Mouse (Mus musculus) intestine, embryonic 15.5 days (tissue): ENCODE results near the gene Rnf2. TPM values are rescaled to one million over a fixed set of nuclear protein-coding genes. Genes with fewer than 3 reads are reported as not detected.
A peak's percentile ranks its signal among the peaks of the same experiment; 100 is the strongest.

Source experiments
- ATAC-seq: fragments of 200-750 bp; cut with Nextera tagmentation; 2 replicates; pipeline ENCODE4 v1.8.0; 2017; ENCODE audit warnings: moderate TSS enrichment, moderate library complexity
- H3K27ac ChIP-seq: fragments of 300-500 bp; sonication (generic); 2 replicates; pipeline ENCODE4 v1.5.1; 2015; ENCODE audit warnings: mild to moderate bottlenecking, inconsistent platforms
- H3K27me3 ChIP-seq: fragments of 300-500 bp; sonication (generic); replicated peaks from 2 replicates; pipeline ENCODE4 v1.6.1; 2015; ENCODE audit warnings: inconsistent platforms
- H3K36me3 ChIP-seq: fragments of 300-500 bp; sonication (generic); 2 replicates; pipeline ENCODE4 v1.6.1; 2015; ENCODE audit warnings: inconsistent platforms
- H3K4me1 ChIP-seq: fragments of 300-500 bp; sonication (generic); replicated peaks from 2 replicates; pipeline ENCODE4 v1.6.1; 2015; ENCODE audit warnings: inconsistent platforms
- H3K4me2 ChIP-seq: fragments of 300-500 bp; sonication (generic); replicated peaks from 2 replicates; pipeline ENCODE4 v1.6.1; 2015; ENCODE audit warnings: mild to moderate bottlenecking, inconsistent platforms
- H3K4me3 ChIP-seq: fragments of 300-500 bp; sonication (generic); replicated peaks from 2 replicates; pipeline ENCODE4 v1.5.1; 2015; ENCODE audit warnings: inconsistent platforms
- H3K9ac ChIP-seq: fragments of 300-500 bp; sonication (generic); 2 replicates; pipeline ENCODE4 v1.6.1; 2015; ENCODE audit warnings: inconsistent platforms
- H3K9me3 ChIP-seq: fragments of 300-500 bp; sonication (generic); 2 replicates; pipeline ENCODE4 v1.6.1; 2016; ENCODE audit warnings: inconsistent platforms
- WGBS: fragments of 180-500 bp; shearing (Covaris S2); methylation state at CpG from one replicate; pipeline ENCODE4 v1.1.7; 2015; 5-methylcytosine and 5-hydroxymethylcytosine counted together
- polyA plus RNA-seq: library from polyadenylated mRNA; unstranded; fragments of >200 nt; fragmentation: Nextera tagmentation; extraction: Ambion mirVana; gene quantifications from 2 replicates; pipeline ENCODE4 v1.2.1, GENCODE M21; 2015

Rnf2 gene
- polyA plus RNA-seq = 57.4 and 68.1 TPM in 2 replicates

DNA sequence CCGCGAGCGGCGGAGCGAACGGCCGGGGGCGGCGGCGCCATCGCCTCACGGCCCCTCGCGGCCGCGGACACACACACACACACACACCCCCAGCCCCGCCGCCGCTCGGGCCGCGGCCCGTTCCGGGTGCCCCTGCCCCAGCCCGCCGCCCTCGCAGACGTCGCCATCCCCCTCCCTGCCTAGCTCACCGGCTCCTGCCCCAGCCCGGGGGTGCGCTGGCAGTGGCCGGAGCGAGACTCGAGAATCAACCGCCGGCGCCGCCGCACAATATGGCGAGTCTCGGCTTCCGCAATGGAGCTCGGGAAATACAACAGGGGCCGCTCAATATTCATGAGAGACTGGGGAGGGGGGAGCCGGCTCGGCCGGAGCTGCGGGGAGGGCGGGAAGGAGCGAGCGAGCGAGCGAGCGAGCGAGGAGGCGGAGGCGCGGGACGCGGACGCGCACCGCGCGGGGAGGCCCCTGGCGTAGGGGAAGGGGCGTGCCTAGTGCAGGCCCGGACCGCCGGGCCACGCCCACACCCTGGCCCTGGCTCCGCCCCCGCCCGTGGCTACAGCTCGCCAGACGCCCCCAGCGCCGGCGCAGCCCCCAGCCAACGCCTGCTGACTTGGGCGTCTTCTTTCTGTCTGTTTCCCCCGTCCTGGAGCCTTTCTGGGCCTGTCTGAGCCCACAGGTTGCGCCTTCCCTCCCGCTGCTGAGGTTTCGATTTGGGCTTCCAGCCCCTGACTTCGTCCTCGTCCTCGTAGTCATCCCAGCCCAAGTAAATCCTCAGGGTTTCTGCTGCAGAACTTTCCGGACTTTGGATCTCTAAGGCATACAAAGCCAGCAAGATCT, at the start of gene Rnf2:
TSS of gene Rnf2 (minus strand) at position 425 of the 831 bp plus-strand sequence.
- 1% methylated on average over 70 of the region's 90 CpGs for WGBS
- Histone ChIP-seq H3K36me3 (no peaks in the 10 kb centered on the region), H3K9ac (peak within 1 kb of the TSS; percentile 98), H3K4me1 (peaks cover 12% of the 10 kb centered on the region), H3K27me3 (no peaks in the 10 kb centered on the region), H3K27ac (peak within 1 kb of the TSS; percentile 99), H3K4me2 (peak within 1 kb of the TSS; percentile 65), H3K9me3 (no peaks in the 10 kb centered on the region), H3K4me3 (peak within 1 kb of the TSS; percentile 96)
- ATAC-seq = peak; percentile 97

DNA sequence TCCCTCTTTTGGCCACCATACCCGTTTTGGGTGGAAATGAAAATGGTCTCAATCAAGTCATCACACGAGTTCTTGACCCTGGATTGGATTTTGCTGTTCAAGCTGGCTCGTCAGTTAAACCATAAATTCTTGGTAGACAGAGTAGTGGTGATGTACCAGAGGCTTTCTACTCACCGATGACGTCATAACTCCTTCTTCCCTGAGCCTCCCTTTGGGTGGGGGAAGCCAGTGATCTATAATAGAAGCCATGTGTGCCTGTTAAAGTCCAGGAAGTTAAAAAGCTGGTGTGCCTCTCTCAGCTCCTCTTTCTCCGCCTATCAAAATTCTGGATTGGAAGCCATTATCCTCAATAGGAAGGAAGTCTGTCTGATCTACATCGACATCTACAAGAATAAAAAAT, 49.0 kb upstream of the Rnf2 start:
- no peak overlapping the region for H3K4me2 ChIP-seq
- H3K4me3 ChIP-seq = no peak overlapping the region
- ATAC-seq = no peak
- H3K36me3 ChIP-seq = no peaks in the 10 kb centered on the region
- no peaks in the 10 kb centered on the region for H3K4me1 ChIP-seq
- no peaks in the 10 kb centered on the region for H3K9me3 ChIP-seq
- no peak overlapping the region for H3K27ac ChIP-seq
- H3K27me3 ChIP-seq = no peaks in the 10 kb centered on the region
- 71% methylated on average over 7 of the region's 7 CpGs for WGBS
- no peak overlapping the region for H3K9ac ChIP-seq

DNA sequence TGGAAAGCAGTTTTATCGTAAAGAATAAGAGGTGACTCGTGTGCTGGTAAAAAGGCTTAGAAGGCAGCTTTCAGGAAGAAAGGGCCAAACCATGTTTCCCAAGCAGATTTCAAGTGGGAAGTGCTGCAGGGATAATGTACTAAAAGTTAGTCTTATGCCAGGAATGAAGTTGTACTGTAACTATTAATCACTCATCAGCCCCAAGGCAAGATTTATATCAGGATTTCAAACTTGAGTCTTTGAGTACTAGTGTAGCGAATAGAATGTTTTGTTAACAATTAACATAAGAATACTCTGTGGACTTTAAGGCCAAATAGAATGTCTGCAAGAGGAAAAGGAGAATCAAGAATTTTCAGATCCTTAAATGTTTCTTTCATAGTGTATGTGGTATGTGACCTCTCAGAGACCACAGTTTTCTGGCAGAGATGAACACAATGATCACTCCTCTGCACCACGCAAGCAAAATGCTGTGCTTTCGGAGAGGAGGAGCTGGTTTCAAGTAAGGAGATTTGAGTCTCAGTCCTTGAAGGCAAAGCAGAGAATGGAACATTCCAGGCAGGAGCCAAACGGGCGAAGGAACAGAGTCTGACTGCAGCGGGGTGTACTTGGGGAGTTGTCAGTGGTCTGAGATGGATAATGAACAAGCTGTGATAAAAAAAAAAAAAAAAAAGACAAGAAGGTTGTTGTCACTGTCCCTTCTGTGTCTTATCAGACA, 48.3 kb upstream of the Rnf2 start:
- WGBS = 69% methylated on average over 8 of the region's 8 CpGs
- H3K27me3 ChIP-seq = no peaks in the 10 kb centered on the region
- H3K36me3 ChIP-seq = no peaks in the 10 kb centered on the region
- H3K4me1 ChIP-seq = no peaks in the 10 kb centered on the region
- H3K4me3 ChIP-seq = no peak overlapping the region
- H3K4me2 ChIP-seq = no peak overlapping the region
- no peaks in the 10 kb centered on the region for H3K9me3 ChIP-seq
- no peak for ATAC-seq
- no peak overlapping the region for H3K9ac ChIP-seq
- H3K27ac ChIP-seq = no peak overlapping the region

DNA sequence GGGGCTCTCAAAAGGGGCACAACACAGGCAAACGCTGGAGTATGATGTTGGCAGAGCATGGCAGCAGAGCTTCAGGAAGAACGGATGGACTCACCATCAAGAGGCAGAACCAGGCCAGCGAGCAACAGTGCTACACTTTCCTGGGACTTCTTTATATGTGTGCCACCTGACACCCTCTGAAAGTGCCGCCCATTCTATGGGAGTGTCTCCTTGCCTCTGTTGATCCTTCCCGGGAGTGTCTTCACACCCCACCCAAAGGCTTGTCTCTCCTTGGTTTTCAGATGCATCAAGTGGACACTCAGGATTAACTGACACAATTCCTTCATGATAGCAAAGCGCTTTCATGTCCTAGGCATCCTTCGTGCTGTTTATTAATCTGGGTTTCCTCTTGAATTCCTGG, 44.8 kb upstream of the Rnf2 start:
- no peak overlapping the region for H3K27ac ChIP-seq
- WGBS = 74% methylated on average over 7 of the region's 7 CpGs
- ATAC-seq = no peak

DNA sequence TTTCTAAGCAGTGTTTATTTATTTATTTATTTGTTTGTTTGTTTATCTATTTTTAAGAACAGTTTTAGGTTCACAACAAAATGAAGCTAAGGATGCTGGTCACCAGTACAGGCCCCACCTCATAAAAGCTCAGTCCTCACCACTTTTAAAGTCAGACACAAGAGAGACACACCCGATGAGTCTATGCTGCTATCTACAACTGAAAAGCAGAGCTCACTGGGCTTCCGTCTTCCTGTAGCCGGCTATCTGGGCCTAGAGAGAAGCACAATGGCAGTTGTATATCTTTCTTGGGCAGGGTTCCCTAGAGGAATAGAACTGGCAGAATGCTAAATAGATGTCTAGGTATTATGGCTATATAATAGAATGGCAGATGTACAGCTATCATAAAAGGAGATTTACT, 43.8 kb upstream of the Rnf2 start:
- WGBS = 88% methylated on average over 3 of the region's 3 CpGs
- H3K27ac ChIP-seq = no peak overlapping the region

More for the DNA sequence above, 44.8 kb upstream of the Rnf2 start:
- no peaks in the 10 kb centered on the region for H3K36me3 ChIP-seq
- no peak overlapping the region for H3K4me3 ChIP-seq
- H3K9me3 ChIP-seq = no peaks in the 10 kb centered on the region
- no peak overlapping the region for H3K9ac ChIP-seq
- H3K27me3 ChIP-seq = no peaks in the 10 kb centered on the region
- no peak overlapping the region for H3K4me2 ChIP-seq
- no peaks in the 10 kb centered on the region for H3K4me1 ChIP-seq

DNA sequence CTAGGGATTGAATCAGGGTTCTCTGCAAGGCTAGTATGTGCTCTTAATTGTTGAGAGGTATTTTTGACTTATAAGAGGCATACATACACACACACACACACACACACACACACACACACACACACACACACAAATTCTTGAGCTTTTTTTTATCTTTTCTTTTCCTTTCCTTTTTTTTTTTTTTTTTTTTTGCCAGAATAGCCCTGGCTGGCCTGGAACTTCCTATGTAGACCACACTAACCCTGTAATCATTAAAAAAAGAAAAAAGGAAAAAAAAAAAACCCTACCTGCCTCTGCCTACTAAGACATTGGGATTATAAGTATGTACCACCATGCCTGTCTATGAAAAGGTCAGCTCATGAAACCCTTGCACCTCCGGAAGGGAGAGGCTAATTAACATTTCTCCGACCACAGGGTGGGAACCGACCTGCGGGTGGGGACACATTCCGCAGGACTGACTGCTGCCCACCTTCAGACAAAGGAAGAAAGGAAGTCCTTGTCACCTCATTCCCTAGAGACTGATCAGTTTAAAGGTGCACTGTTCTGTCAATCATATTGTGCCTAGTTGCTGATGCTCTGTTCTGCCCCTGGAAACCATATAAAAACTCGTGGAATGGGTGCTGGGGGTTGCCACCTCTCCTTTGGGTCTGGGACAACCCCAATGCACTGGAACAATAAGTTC, 43.2 kb upstream of the Rnf2 start:
- H3K9ac ChIP-seq = no peak overlapping the region
- no peak overlapping the region for H3K4me3 ChIP-seq
- no peak for ATAC-seq
- no peaks in the 10 kb centered on the region for H3K9me3 ChIP-seq
- H3K4me2 ChIP-seq = no peak overlapping the region
- H3K27me3 ChIP-seq = no peaks in the 10 kb centered on the region
- no peaks in the 10 kb centered on the region for H3K36me3 ChIP-seq
- WGBS = 79% methylated on average over 6 of the region's 6 CpGs
- no peaks in the 10 kb centered on the region for H3K4me1 ChIP-seq
- H3K27ac ChIP-seq = no peak overlapping the region

More for the DNA sequence above, 43.8 kb upstream of the Rnf2 start:
- Histone ChIP-seq H3K4me3 (no peak overlapping the region), H3K4me1 (no peaks in the 10 kb centered on the region), H3K27me3 (no peaks in the 10 kb centered on the region), H3K36me3 (no peaks in the 10 kb centered on the region), H3K9me3 (no peaks in the 10 kb centered on the region), H3K4me2 (no peak overlapping the region), H3K9ac (no peak overlapping the region)
- no peak for ATAC-seq

DNA sequence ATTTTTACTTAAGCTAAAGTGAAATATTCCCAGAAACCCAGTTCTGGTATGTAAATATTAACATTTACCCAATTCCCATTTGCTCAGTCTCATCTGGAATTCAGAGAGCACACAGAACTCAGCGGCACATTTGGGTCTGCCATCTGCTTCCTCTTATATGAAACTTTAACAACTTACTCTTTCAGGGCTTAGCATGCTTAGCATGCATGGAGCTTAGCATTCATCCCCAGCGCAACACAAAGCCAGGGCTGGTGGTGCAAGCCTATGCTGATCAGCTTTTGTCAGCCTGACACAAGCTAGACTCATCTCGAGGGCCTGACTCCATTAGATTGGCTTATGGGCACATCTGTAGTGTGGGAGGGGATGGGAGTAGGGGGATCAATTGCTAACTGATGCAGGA, 25.9 kb upstream of the Rnf2 start:
- no peak overlapping the region for H3K4me3 ChIP-seq
- H3K9me3 ChIP-seq = no peaks in the 10 kb centered on the region
- no peak for ATAC-seq
- H3K27me3 ChIP-seq = no peaks in the 10 kb centered on the region
- no peak overlapping the region for H3K9ac ChIP-seq
- no peak overlapping the region for H3K4me2 ChIP-seq
- H3K4me1 ChIP-seq = no peaks in the 10 kb centered on the region
- H3K27ac ChIP-seq = no peak overlapping the region
- H3K36me3 ChIP-seq = no peaks in the 10 kb centered on the region
- 62% methylated on average over 3 of the region's 3 CpGs for WGBS

DNA sequence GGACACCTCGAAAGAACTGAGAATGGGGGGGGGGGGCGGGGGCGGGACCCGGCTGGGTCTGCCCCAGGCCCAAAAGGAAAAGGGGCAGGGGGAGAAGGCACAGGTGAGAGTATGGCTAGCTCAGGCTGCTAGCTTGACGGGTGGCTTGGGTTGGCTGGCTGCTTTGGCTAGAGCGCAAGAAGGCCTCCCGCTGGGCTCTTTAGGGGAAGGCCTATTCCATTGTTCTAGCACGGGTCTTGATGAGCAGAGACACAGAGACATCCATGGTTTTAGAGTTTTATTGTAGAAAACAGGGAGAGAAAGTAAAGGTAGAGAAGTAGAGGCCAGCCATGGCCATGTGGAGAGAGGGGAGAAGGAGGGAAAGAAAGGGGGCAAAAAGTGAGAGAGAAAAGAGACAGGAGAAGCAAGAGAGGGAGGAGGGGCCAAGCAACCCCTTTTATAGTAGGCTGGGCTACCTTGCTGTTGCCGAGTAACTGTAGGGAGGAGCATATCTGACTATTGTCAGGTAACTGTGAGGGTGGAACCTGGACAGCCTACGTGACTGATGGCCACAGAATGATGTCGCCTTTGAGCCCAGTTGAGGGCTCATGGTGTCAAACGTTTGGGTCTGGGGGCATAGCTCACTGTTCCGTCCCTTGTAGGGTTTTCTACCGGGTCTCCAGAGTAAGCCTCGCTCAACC, 17.0 kb upstream of the Rnf2 start:
- Histone ChIP-seq H3K27me3 (no peaks in the 10 kb centered on the region), H3K9ac (no peak overlapping the region), H3K9me3 (no peaks in the 10 kb centered on the region), H3K27ac (no peak overlapping the region), H3K36me3 (no peaks in the 10 kb centered on the region), H3K4me1 (no peaks in the 10 kb centered on the region), H3K4me2 (no peak overlapping the region), H3K4me3 (no peak overlapping the region)
- 81% methylated on average over 11 of the region's 15 CpGs for WGBS
- ATAC-seq = no peak

DNA sequence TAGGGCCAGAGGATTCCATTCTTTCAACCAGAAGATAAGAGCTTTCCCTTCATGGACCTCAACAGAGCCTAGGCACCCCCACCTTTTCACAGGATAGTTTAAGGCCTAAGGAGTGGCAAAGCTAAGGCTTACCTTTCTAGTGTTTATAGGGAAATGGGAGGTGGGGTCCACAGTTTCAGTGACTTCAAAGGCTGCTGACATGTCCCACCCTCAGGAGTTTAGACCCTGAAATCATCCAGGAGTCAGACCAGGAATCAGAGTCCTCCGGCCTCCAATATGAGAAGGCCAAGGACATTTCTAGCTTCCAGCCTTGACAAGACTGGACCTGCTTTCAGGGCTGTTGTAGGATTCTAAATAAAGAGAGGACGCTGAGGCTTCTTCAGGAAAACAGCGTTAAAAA, 16.1 kb upstream of the Rnf2 start:
- H3K9ac ChIP-seq = no peak overlapping the region
- 91% methylated on average over 3 of the region's 3 CpGs for WGBS
- no peaks in the 10 kb centered on the region for H3K36me3 ChIP-seq
- H3K4me3 ChIP-seq = no peak overlapping the region
- no peaks in the 10 kb centered on the region for H3K27me3 ChIP-seq
- H3K9me3 ChIP-seq = no peaks in the 10 kb centered on the region
- no peak overlapping the region for H3K4me2 ChIP-seq
- ATAC-seq = no peak
- H3K4me1 ChIP-seq = no peaks in the 10 kb centered on the region
- H3K27ac ChIP-seq = no peak overlapping the region

DNA sequence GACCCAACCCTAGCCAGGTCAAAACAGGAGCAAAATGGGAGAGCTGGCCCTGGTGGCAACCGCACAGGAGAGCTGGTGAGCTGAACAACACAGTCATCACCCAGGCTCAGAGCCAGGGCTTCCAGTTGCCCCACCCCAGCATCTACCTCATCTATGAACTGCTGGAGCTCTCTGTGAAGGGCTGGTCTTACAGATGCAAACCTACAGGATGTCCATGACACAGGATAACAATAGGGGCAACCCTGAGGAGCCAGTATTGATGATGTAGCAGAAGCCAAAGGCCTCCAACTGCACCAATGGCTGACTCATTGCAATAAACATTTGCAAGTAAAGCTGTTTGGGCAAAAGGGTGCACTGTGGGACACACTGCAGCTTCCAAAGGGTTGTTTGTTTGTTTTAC, 15.0 kb upstream of the Rnf2 start:
- no peaks in the 10 kb centered on the region for H3K36me3 ChIP-seq
- no peak overlapping the region for H3K4me3 ChIP-seq
- no peak overlapping the region for H3K4me2 ChIP-seq
- H3K4me1 ChIP-seq = no peaks in the 10 kb centered on the region
- H3K9ac ChIP-seq = no peak overlapping the region
- ATAC-seq = no peak
- no peaks in the 10 kb centered on the region for H3K9me3 ChIP-seq
- WGBS = 96% methylated on average over 1 of the region's 1 CpGs
- H3K27me3 ChIP-seq = no peaks in the 10 kb centered on the region
- H3K27ac ChIP-seq = no peak overlapping the region

DNA sequence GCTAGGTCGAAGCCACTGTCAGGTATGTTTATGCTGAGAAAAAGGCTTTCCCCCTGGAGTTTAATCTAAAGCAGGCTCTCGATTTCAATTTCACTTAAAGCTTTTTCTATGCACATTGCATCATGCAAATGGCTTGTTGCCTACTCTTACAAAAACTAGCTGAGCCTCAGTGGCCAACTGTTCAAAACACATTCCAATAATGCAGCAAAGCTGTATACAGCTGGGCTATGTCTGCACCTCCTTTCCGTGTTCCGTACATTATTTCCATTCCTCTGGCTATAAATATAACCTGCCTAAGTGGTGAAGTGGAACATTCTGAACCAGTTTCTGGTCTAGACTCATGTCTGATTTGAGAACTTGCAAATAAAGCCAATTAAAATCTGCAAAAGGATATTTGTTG, 13.4 kb upstream of the Rnf2 start:
- ATAC-seq = no peak
- Histone ChIP-seq H3K4me2 (no peak overlapping the region), H3K4me1 (no peaks in the 10 kb centered on the region), H3K4me3 (no peak overlapping the region), H3K27me3 (no peaks in the 10 kb centered on the region), H3K9me3 (no peaks in the 10 kb centered on the region), H3K27ac (no peak overlapping the region), H3K36me3 (no peaks in the 10 kb centered on the region), H3K9ac (no peak overlapping the region)
- 73% methylated on average over 4 of the region's 4 CpGs for WGBS

DNA sequence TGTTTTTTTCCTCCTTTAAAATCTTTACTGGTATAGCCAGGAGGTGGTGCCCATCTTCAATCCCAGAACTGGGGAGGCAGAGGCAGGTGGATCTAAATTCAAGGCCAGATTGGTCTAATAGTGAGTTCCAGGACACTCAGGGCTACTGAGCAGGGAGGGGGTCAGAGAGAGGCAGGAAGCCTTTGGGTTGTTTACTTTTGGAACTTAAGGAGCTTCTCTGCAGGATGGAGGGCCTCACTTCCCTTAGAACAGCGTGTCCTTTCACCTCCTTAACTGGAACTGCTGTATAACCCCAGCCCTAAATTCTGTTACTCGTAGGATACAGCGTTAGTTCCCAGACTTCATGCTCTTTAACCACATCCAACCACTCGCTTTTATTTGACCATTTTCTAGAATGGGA, 10.1 kb upstream of the Rnf2 start:
- WGBS = 33% methylated on average over 4 of the region's 4 CpGs
- Histone ChIP-seq H3K4me2 (no peak overlapping the region), H3K27ac (no peak overlapping the region), H3K9me3 (no peaks in the 10 kb centered on the region), H3K4me1 (no peaks in the 10 kb centered on the region), H3K9ac (no peak overlapping the region), H3K4me3 (no peak overlapping the region), H3K36me3 (no peaks in the 10 kb centered on the region), H3K27me3 (no peaks in the 10 kb centered on the region)
- no peak for ATAC-seq
